Mouse (Mus musculus) splenic B cell, adult 2 months (primary cell): ENCODE measurements around the gene Bbs12.

Source experiments
- DNase-seq: peaks from one replicate; pipeline ENCODE4 v3.0.0-alpha.2; 2011; ENCODE audit warnings: low read depth, low spot score
- H3K27me3 ChIP-seq: 2 replicates; pipeline ENCODE4 v1.6.1; 2012; ENCODE audit warnings: mild to moderate bottlenecking, low read length, moderate library complexity, mixed read lengths; ENCODE audit not compliant: control insufficient read depth, poor library complexity, insufficient read depth, severe bottlenecking
- H3K36me3 ChIP-seq: 2 replicates; pipeline ENCODE4 v1.6.1; 2012; ENCODE audit warnings: mild to moderate bottlenecking, low read length, moderate library complexity, mixed read lengths; ENCODE audit not compliant: control insufficient read depth, poor library complexity, insufficient read depth, severe bottlenecking

Bbs12 gene

GRCm38 (mm10) chr3:37302685-37303084 lies 9.7 kb upstream of the Bbs12 start:
- peak; percentile 77 for DNase-seq
- Histone ChIP-seq H3K27me3 (no peaks in the 10 kb centered on the region), H3K36me3 (no peaks in the 10 kb centered on the region)

- no peak for DNase-seq
- no peaks in the 10 kb centered on the region for H3K36me3 ChIP-seq
These were observed 8.8 kb upstream of the Bbs12 start for GRCm38 (mm10) chr3:37303392-37304139.

GRCm38 (mm10) chr3:37311897-37312369 lies 421 bp upstream of the Bbs12 start:
- Histone ChIP-seq H3K36me3 (no peaks in the 10 kb centered on the region), H3K27me3 (no peaks in the 10 kb centered on the region)
- no peak for DNase-seq

More at GRCm38 (mm10) chr3:37303392-37304139, 8.8 kb upstream of the Bbs12 start:
- H3K27me3 ChIP-seq, result no peaks in the 10 kb centered on the region

- no peaks in the 10 kb centered on the region for H3K36me3 ChIP-seq
- peak; percentile 51 for DNase-seq
- no peaks in the 10 kb centered on the region for H3K27me3 ChIP-seq
These were observed 1.0 kb downstream of the Bbs12 start for GRCm38 (mm10) chr3:37313371-37313770.

GRCm38 (mm10) chr3:37316233-37316632 lies 3.9 kb downstream of the Bbs12 start:
- Histone ChIP-seq H3K27me3 (no peaks in the 10 kb centered on the region), H3K36me3 (no peaks in the 10 kb centered on the region)
- no peak for DNase-seq

GRCm38 (mm10) chr3:37324310-37324709 lies 12.0 kb downstream of the Bbs12 start:
- Histone ChIP-seq H3K36me3 (no peaks in the 10 kb centered on the region), H3K27me3 (no peaks in the 10 kb centered on the region)
- DNase-seq, result peak; percentile 31

GRCm38 (mm10) chr3:37325317-37326112 lies 13.2 kb downstream of the Bbs12 start:
- no peak for DNase-seq
- Histone ChIP-seq H3K27me3 (no peaks in the 10 kb centered on the region), H3K36me3 (no peaks in the 10 kb centered on the region)

GRCm38 (mm10) chr3:37326627-37327026 lies 14.3 kb downstream of the Bbs12 start:
- H3K36me3 ChIP-seq, result no peaks in the 10 kb centered on the region
- no peak for DNase-seq
- H3K27me3 ChIP-seq, result no peaks in the 10 kb centered on the region

- DNase-seq, result no peak
- H3K27me3 ChIP-seq, result no peaks in the 10 kb centered on the region
- no peaks in the 10 kb centered on the region for H3K36me3 ChIP-seq
These were observed 16.1 kb downstream of the Bbs12 start for GRCm38 (mm10) chr3:37328489-37328888.

GRCm38 (mm10) chr3:37329963-37330362 lies 17.6 kb downstream of the Bbs12 start:
- no peak for DNase-seq
- H3K36me3 ChIP-seq, result no peaks in the 10 kb centered on the region
- H3K27me3 ChIP-seq, result no peaks in the 10 kb centered on the region

- Histone ChIP-seq H3K27me3 (no peaks in the 10 kb centered on the region), H3K36me3 (no peaks in the 10 kb centered on the region)
- DNase-seq, result no peak
These were observed 19.7 kb downstream of the Bbs12 start for GRCm38 (mm10) chr3:37331999-37332449.

GRCm38 (mm10) chr3:37334053-37334452 lies 21.7 kb downstream of the Bbs12 start:
- Histone ChIP-seq H3K36me3 (no peaks in the 10 kb centered on the region), H3K27me3 (no peaks in the 10 kb centered on the region)
- no peak for DNase-seq

GRCm38 (mm10) chr3:37341110-37341509 lies 28.8 kb downstream of the Bbs12 start:
- Histone ChIP-seq H3K27me3 (no peaks in the 10 kb centered on the region), H3K36me3 (no peaks in the 10 kb centered on the region)
- peak; percentile 22 for DNase-seq

GRCm38 (mm10) chr3:37342811-37343210 lies 30.5 kb downstream of the Bbs12 start:
- no peaks in the 10 kb centered on the region for H3K36me3 ChIP-seq
- DNase-seq, result no peak
- H3K27me3 ChIP-seq, result no peaks in the 10 kb centered on the region

GRCm38 (mm10) chr3:37347671-37348070 lies 35.3 kb downstream of the Bbs12 start:
- DNase-seq, result no peak
- H3K36me3 ChIP-seq, result no peaks in the 10 kb centered on the region
- no peaks in the 10 kb centered on the region; the same call in 1 of the 2 replicates for H3K27me3 ChIP-seq
